Mouse (Mus musculus): ENCODE measurements around the gene Cd68. TPM values are rescaled to one million over a fixed set of nuclear protein-coding genes. Genes with fewer than 3 reads are reported as not detected.
"Not testable (repeated sequence)": the region's sequence is repeated elsewhere in the genome, so short reads cannot be mapped to it uniquely, and the experiment has no call there.

Gene Cd68
- 203 to 221 TPM (median 207 TPM) in 3 replicates for total RNA-seq (2017)

- ATAC-seq (replicated peaks; ENCODE audit: insufficient number of reproducible peaks, low FRiP score, low TSS enrichment, poor library complexity, severe bottlenecking): peak; percentile 75
Measured at GRCm38 (mm10) chr11:69665961-69666664, at the start of gene Cd68. TSS of gene Cd68 (minus strand) at chr11:69666153.

DNA sequence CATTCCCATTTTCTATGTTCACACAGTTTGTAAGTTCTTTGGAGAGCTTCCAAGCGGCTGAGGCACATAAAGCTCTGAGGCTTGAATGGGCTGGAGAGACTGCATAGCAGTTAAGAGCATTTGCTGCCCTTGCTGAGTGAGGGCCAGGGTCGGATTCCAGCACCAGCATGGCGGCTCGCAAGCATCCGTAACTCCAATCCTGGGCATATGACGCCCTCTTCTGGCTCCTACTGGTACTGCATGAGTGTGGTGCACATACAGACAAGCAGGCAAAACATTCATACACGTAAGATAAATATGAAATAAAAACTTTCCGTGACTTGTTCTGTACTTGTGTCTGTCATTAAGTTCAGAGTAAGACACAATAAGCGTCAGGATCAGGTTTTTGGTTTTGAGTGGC is 49.5 kb upstream of the Cd68 start:
- peak; percentile 61; the same call in 1 of the 2 replicates for ATAC-seq (replicated peaks; ENCODE audit: insufficient number of reproducible peaks, low FRiP score, low TSS enrichment, poor library complexity, severe bottlenecking)

GRCm38 (mm10) chr11:69714636-69715329 is 48.8 kb upstream of the Cd68 start:
- ATAC-seq (replicated peaks; ENCODE audit: insufficient number of reproducible peaks, low FRiP score, low TSS enrichment, poor library complexity, severe bottlenecking): no peak

DNA sequence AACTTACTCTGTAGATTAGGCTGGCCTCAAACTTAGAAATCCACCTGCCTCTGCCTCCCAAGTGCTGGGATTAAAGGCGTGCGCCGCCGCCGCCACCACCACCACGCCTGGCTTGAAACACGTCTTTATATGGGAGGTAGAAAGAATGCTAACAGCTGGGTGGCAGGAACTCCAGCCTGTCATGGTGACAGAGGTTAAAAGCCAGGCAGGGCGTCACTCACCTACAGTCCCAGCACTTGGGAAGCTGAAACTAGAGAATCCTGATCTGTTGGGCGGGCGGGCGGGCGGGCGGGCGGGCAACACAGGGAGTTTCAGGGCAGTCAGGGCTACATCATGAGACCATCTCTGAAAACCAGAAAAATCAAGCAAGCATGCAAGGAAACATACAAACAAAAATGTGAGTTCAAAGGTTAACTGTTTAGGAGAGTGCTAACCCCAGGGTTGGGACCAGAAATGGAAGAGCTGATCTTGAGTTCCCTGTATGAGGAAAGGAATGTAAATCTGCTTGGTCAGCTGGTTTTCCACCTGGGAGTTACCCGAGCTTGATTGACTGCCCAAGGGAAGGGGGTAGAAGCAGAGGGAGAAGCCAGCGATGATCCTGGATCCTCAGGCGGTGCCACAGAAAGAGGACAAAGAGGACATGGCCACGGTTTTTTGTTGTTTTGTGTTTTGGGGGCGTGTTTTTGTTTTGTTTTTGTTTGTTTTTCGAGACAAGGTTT is 47.2 kb upstream of the Cd68 start:
- ATAC-seq (replicated peaks; ENCODE audit: insufficient number of reproducible peaks, low FRiP score, low TSS enrichment, poor library complexity, severe bottlenecking): no peak

DNA sequence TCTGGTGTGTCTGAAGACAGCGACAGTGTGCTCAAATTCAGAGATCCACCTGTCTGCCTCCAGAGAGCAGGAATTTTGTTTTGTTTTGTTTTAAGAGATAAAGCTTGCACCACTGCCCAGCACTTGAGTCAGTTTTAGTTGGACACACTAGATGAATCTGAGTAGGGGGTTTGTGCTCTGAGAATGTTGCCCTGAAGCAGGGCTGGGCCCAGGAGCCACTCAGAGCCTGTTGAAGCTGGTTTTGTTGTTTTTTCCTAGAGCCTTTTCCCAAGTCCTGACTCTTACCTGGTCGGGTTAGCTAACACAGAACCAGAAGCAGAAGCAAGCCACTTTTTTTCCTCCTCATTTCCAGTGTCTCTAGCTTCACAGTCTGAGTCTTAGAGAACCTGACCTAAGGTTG is 45.1 kb upstream of the Cd68 start:
- no peak for ATAC-seq (replicated peaks; ENCODE audit: insufficient number of reproducible peaks, low FRiP score, low TSS enrichment, poor library complexity, severe bottlenecking)

- no peak for ATAC-seq (replicated peaks; ENCODE audit: insufficient number of reproducible peaks, low FRiP score, low TSS enrichment, poor library complexity, severe bottlenecking)
Measured at GRCm38 (mm10) chr11:69710470-69710869, 44.5 kb upstream of the Cd68 start.

- ATAC-seq (replicated peaks; ENCODE audit: insufficient number of reproducible peaks, low FRiP score, low TSS enrichment, poor library complexity, severe bottlenecking): no peak
Measured at GRCm38 (mm10) chr11:69709554-69710446, 43.8 kb upstream of the Cd68 start.

DNA sequence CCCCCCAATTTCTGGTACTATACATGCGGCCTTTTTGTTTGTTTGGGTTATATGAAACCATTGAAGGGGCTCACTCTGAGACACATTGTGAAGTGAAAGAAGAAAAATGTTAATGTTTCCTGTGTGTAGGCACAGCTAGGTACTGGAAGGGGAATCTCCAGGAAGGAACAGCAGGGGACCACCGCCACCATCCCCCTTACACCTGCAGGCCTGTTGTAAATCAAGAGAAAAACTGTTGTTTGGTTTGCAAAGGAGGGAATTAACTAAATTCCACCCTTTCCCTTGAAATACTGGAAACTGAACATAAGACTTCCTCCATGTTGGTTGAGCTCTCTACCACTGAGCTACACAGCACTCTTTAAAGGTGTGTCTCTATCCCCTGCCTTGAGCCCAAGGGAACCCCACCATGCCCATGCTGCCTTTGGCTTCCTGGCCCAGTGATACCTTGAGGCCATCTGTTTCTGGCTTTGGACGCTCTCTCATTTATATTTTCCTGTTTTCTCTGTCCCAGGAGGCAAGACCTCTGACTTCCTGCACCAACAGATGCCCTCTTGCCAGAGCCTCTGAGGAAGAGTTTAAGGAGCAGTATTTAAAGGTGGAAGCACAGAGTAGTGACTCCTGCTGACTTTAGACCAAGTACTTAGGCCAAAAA is 42.8 kb upstream of the Cd68 start:
- ATAC-seq (replicated peaks; ENCODE audit: insufficient number of reproducible peaks, low FRiP score, low TSS enrichment, poor library complexity, severe bottlenecking): no peak

DNA sequence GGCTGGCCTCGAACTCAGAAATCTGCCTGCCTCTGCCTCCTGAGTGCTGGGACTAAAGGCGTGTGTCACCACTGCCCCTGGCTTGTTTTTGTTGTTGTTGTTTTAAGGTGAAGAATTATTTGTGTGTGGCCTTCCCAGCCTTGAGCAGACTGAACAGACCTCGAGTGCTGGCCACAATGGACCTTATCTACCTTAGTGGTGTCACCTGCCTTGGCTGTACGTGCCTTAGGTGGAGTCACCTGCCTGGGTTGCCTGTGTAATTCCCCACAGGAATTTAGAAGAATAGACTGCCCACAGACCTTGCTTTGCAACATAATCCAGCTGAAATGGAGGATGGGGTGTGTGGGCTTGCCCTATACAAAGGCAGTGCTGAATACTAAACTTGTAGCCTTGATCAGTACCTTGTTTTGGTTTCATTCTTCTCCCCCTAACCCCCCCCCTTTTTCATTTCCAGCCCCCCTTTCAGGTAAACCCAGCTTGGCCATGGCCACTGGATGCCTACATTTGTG is 42.0 kb upstream of the Cd68 start:
- ATAC-seq (replicated peaks; ENCODE audit: insufficient number of reproducible peaks, low FRiP score, low TSS enrichment, poor library complexity, severe bottlenecking): no peak

DNA sequence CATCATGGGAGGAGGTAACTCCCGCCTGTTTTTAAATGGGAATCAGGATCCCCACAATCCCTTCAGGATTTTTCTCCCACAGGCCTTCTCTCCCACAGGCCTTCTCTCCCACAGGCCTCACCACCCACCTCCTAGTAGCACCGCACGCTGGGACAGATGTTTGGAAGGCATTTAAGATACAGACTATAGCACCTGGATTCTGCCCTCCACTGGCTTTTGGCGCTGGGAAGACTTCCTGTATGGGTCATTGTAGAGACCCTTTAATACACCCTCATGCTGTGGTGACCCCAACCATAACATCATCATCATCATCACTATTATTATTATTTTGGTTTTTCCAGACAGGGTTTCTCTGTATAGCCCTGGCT is 41.5 kb upstream of the Cd68 start:
- ATAC-seq (replicated peaks; ENCODE audit: insufficient number of reproducible peaks, low FRiP score, low TSS enrichment, poor library complexity, severe bottlenecking): no peak

DNA sequence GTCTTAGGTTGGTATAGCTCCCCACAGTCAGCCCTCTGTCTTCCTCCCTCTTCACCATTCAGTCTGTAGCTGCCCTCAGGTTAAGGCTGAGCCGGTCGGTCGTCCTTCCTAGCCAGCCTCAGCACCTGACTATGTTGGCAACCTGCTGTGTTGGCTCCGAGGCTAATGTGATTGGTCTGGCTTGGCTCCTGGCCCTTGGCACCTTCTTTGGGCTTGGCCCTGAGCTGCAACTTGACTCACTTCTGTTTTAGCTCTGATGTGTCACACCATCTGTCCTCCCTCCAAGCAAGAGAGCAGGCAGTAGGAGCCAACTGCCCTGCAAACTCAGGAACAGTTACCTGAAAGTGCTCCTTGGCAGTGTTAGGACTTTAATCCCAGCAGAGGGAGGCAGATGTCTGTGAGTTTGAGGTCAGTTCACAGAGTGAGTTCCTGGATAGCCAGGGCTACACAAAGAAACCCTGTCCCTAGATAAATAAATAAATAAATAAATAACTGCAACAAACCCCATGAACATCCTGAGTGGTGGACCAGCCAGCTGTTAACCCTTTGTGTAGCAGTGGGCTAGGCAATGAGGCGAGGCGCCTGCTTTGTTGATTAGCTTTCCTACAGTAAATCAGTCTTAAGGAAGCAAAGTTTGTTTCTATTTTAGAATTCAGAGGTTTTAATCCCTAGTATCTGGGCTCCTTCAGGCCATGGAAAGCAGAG is 41.0 kb upstream of the Cd68 start:
- no peak for ATAC-seq (replicated peaks; ENCODE audit: insufficient number of reproducible peaks, low FRiP score, low TSS enrichment, poor library complexity, severe bottlenecking)

- no peak for ATAC-seq (replicated peaks; ENCODE audit: insufficient number of reproducible peaks, low FRiP score, low TSS enrichment, poor library complexity, severe bottlenecking)
Measured at GRCm38 (mm10) chr11:69704613-69705010, 38.7 kb upstream of the Cd68 start.

GRCm38 (mm10) chr11:69703814-69704612 is 38.1 kb upstream of the Cd68 start:
- ATAC-seq (replicated peaks; ENCODE audit: insufficient number of reproducible peaks, low FRiP score, low TSS enrichment, poor library complexity, severe bottlenecking): no peak

- not testable (repeated sequence) for ATAC-seq (replicated peaks; ENCODE audit: insufficient number of reproducible peaks, low FRiP score, low TSS enrichment, poor library complexity, severe bottlenecking)
Measured at GRCm38 (mm10) chr11:69703381-69703780, 37.4 kb upstream of the Cd68 start.

DNA sequence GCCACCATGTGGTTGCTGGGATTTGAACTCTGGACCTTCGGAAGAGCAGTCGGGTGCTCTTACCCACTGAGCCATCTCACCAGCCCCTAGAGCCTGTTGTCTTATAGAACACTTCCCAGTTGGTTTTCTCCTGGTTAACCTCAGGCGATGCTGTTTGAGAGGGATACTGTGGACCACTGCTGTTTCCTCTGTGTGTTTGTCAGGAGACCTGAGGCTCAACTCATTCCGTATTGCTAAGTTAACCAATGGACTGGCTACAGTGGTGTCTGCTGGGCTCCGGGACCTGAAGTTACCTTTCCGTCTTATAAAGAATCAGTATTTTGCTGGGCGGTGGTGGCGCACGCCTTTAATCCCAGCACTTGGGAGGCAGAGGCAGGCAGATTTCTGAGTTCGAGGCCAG is 36.9 kb upstream of the Cd68 start:
- ATAC-seq (replicated peaks; ENCODE audit: insufficient number of reproducible peaks, low FRiP score, low TSS enrichment, poor library complexity, severe bottlenecking): not testable (repeated sequence)

DNA sequence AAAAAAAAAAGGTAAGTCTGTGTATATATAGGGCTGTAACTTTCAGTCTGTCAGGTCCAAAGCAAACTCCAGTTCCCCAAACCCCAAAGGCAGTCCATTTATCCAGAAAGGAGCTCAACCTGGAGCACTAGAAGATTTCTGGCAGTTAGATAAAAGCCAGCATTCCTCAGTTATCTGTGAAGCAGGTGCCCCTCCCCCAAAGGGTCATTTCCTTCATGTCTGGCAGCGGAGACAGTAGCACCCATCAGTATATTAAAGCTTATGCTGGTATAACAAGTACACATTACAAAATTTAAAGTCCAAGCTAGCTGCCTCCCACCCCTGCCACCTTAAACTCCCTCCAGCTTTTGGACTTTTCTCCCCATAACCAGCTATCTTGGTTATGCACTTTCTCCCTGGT is 33.6 kb upstream of the Cd68 start:
- no peak for ATAC-seq (replicated peaks; ENCODE audit: insufficient number of reproducible peaks, low FRiP score, low TSS enrichment, poor library complexity, severe bottlenecking)

GRCm38 (mm10) chr11:69698574-69698973 is 32.6 kb upstream of the Cd68 start:
- no peak for ATAC-seq (replicated peaks; ENCODE audit: insufficient number of reproducible peaks, low FRiP score, low TSS enrichment, poor library complexity, severe bottlenecking)

All from monocyte, adult 5-6 weeks (primary cell).